Mouse (Mus musculus) natural killer cell, adult 2 months (primary cell): Measurements from ENCODE around the gene Sord.

Experiments used
- DNase-seq, 2 experiments: peaks; one replicate each; pipeline ENCODE4 v3.0.0; 2022; ENCODE audit warnings: low spot score in 2 of 2

Gene Sord

DNA sequence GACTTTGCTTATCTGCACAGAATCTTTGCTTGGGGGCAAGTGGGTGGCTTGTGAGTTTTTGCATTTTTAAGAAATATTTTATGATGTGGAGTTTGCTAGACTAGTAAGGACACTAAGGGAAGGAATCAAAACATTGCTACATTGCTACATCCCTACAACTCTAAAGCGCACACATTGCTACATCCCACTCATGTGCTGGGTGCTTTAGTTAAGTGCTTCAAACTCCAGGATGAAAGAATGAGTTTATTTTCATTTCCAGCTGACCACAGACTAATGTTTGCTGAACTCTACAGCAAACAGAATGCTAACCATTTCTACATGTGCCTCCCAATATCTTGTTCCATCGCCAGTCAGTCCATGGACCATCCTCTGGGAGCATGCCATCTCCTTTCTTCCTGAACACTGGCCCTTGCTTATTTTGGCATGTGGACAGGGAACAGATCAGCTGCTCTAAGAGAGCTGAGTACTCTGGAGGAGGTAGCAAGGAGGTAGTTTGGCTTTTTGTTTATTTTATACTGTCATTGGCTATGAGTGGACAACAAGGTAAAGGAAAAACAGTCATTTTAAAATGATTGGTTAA lies 3.4 kb downstream of the Sord start:
- DNase-seq: no peak

DNA sequence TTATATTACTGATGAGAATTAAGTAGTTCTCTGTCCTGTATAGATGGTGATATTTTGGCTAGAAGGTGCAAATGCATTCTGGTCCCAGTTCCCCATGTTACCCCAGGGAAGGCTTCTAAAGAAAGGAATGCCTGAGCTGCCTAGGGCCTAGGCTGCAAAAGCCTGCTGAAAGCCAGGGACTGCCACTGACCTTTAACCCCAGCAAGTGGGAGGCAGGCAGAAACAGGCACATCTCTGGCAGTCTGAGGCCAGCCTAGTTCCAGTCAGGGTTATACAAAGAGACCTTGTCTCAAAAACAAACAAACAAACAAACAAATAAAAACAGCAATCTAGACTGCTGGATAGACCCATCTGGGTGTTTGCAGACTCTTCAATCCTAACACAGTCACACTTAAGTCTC lies 6.2 kb downstream of the Sord start:
- DNase-seq: no peak

DNA sequence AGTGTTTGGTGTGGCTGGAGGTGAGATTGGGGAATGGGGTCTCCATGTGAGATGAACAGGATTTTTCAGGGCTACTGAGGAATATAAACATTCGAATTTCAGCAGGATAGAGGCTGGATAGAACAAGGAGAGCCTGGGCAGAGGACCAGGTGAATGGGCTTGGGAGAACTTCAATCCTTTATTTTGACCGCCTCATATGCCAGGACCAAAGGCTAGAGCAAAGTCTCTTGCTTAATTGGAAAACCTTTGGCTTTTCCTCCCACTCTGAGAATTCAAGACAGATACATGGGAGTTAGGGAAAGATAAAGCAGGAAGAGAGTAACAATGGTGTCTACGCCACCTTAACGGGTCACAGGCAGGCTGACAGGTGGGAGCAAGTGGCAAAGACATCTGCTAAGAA lies 6.7 kb downstream of the Sord start:
- DNase-seq: no peak

GRCm38 (mm10) chr2:122241935-122242334 lies 7.4 kb downstream of the Sord start:
- no peak for DNase-seq

DNA sequence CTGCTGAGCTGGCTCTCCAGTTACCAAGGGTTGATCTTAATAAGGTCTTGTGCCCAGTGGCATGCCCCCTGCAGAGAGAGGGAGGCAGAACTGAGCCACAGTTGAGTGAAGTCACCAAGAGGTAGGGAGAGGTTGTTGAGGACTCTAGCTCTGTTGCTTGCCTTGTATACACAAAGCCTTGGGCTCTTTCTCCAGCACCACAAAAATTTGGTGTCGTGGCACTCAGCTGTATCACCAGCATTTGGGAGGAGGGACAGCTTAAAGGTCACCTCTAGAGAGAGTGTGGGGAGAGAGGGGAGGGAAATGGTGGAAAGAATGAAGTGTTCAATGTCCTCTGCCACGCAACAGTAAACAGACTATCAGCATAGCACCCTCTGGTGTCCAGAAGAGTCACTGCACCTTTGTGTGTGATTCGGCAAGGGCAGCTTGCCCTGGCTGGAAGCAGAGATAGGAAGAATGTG lies 9.2 kb downstream of the Sord start:
- peak; percentile 58 to 69 for DNase-seq

- DNase-seq: no peak
Observed at GRCm38 (mm10) chr2:122247786-122248185, 13.2 kb downstream of the Sord start.

DNA sequence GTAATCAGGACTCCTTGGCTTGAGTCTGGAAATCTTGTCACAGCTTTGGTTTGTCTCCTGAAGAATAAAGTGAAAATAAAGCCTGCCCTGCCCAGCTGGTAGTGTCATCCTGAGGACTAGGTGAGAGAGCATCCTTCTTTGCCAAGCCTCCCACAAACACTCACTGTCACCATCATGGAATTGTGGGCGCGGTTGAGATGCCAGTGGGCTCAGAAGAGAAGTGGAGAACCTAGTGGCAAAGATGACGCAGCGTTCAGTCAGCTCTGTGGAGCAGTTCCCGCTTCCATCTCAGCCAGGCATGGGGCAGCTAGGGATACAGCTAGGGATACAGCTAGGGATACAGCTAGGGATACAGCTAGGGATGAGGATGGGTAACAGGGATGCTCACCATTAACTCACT lies 21.4 kb downstream of the Sord start:
- DNase-seq: no peak

DNA sequence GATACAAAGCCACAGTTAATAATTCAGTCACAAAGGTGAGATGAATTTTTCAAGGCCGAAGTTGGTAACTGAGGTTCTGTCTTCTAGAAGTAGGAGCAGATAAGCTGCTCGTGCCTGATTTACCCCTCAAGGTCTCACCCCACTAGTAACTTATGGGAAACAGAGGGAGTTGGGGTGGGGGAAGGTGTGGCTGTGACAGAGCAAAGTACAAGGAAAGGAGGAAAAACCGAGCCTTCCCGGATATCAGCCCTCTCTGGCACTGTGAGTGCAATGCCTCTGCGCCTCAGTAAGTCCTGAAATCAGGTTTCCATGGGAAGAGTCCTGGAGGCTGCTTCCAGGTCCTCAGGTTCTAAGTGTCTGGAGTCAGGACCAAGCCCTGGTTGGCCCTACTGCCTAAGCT lies 26.2 kb downstream of the Sord start:
- no peak for DNase-seq

DNA sequence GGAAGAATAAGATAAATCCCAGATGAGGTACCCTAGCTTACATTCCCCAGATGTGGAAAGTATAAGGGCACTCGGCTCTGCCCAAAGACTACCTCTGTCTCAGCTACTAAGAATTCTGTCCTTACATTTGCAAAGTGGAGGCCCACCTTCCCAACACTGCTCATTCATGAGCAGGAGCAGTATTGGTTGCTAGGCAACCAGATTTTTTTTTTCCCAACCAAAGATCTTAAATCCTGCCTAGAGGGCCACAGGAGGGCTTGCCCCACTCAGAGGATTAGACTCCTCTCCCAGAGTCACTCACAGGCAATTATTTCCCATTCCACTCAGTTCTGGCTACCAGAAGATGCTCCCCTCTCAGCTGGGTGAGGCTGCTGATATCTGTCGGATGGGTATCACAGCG lies 30.1 kb downstream of the Sord start:
- DNase-seq: no peak

GRCm38 (mm10) chr2:122266407-122267193 lies 32.1 kb downstream of the Sord start:
- no peak for DNase-seq

GRCm38 (mm10) chr2:122278769-122279168 lies 44.2 kb downstream of the Sord start:
- DNase-seq: no peak

- no peak for DNase-seq
Observed at GRCm38 (mm10) chr2:122284091-122284490, 49.5 kb downstream of the Sord start.

GRCm38 (mm10) chr2:122286137-122286536 lies 51.6 kb downstream of the Sord start:
- no peak for DNase-seq

- no peak for DNase-seq
Observed at GRCm38 (mm10) chr2:122294916-122295315, 60.4 kb downstream of the Sord start.

DNA sequence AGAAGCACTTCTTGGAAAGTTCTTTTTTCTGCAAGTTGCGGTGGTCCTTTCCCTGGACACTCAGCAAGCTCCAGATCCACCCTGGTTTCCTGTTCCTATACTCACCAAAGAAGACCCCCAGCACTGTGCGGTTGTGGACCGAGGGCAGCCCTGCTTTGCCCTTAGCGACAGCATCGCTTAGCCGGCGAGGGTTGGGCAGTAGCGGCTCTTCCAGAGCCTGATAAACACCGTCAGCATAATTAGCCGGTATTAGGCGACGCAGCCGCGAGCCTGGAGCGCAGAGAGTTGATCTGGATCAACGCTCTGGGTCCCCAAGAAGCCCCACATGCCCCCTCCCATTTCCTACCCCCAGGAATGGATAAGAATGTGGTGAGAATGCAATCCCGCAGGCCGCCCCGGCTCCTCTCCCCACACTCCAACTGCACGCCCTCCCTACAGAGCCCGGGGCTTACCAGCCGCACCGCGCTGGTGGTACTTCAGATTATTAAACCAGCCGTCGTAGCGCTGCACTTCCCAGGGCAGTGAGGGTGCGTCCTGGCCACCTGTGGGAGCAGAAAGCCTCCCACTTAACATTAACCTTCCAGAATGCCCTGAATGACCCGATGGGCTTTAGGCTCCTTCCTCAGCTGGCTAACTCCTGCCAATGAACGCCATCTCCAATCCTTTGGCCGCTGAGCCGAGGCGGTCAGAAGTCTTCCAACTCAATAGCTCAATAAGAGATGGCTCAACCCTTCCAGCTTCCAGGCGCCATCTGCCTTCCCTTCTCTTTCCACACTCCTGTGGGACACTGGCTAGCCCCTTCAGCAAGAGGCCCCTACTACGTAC lies 62.9 kb downstream of the Sord start:
- DNase-seq: no peak

DNA sequence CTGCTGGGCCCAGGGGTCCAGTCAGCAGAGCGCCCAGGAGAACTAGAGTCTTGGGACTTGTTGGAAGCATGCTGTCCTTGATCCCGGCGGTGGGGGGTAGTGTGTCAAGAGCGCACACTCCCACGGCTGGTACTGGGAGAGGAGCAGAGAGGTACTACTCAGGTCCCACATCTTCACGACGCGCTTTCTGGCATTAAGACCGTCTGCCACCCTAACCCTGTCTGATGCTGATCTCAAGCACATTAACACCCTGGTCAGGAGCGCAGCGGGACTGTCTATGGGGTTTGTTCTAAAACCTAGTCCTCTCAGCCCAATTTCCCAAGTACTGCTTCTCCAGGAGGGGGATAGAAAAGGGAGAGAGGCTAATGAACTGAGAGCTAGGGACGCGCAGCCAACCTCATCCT lies 63.5 kb downstream of the Sord start, which contains the start of gene Duox2:
Gene Duox2 (minus strand): TSS at position 354 of the 404 bp plus-strand sequence.
- DNase-seq: no peak

GRCm38 (mm10) chr2:122298596-122299490 lies 64.3 kb downstream of the Sord start, which contains the start of gene Duoxa2:
Gene Duoxa2 (plus strand): TSS chr2:122298900.
- peak; percentile 50 to 67 for DNase-seq

- no peak for DNase-seq
Observed at GRCm38 (mm10) chr2:122299911-122300655, 65.5 kb downstream of the Sord start.

DNA sequence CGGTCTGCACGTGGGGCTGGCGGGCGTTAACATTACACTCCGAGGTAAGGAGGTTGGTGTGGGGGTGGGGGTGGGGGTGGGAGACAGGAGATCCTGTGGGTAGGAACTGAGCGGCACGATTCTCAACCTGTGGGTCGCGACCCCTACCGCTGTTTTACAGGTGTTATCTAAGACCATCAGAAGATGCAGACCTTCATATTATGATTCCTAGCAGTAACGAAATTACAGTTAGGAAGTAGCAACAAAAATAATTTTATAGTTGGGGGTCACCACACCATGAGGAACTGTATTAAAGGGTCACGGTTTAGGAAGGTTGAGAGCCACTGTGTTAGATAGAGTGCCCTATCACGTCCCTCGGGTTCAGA lies 66.1 kb downstream of the Sord start:
- DNase-seq: no peak

DNA sequence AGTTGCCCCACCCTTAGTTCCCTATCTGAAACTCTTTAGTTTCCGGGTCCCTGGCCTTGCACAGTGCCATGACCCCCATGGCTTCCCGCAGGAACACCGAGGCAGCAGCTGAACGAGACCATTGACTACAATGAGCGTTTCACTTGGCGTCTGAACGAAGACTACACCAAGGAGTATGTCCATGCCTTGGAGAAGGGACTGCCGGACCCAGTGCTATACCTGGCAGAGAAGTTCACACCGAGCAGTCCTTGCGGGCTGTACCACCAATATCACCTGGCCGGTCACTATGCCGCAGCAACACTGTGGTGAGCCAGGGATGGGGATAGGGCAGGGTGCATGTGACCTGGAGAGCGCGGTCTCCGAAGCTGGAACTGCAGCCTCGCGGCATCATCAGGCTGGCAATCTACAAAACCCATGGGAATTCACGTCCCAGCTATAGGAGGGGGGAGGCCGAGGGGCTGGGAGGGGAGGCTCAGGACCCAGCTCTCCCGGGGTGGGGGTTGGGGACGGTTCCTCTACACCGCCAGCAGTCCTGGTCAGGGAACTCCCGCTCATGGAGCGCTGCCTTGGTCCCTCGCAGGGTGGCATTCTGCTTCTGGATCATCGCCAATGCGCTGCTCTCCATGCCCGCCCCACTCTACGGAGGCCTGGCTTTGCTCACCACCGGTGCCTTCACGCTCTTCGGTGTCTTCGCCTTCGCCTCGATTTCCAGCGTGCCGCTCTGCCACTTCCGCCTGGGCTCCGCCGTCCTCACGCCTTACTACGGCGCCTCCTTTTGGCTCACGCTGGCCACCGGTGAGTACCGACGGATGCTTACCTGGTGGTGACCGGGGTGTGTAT lies 66.8 kb downstream of the Sord start:
- DNase-seq: peak; percentile 24 to 31
